21 mouse cellular contexts compared by ENCODE assay signal in the genomic region with DNA sequence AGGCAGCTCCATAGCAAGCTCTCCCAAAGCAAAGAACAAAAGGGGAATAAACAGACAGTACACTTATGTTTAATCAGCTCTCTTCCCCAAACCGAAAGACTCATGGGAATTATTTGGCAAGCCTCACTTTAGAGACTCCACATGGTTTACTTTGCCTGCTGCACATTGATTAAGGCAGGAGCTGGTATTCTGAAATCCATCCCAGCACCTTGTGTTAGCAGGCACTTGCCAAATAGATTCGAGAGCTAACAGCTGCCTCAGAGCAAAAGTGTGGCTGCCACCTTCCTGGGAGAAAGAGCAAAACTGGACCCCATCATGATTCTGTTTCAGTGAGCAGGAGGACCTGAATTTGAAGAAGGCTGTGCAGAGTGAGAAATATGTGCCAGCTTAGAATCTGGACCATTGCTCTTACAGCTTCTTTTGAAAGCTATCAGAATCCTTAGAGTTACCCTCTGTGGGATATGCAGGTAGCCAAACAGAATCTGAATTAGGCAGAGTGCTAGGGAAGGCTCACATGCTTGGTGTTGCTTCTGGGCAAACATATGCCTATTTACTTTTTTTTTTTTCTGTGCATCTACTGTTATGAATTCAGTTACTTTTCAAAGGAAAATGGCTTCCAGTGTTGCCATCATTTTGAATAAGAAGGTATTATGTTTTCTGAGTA.
DNase-seq lines count a peak whose midpoint lies in the region; ATAC-seq and TF ChIP-seq lines count a peak whose summit lies in the region.
"Had no signal": no experiment of that assay in that cellular context is flagged by ENCODE, and none has a peak within 500 bp of the region (broad histone marks: within the 10 kb centered on the region; RNA-seq: fewer than 3 reads in every experiment).

No protein-coding gene starts in this region.

- H3K4me3 ChIP-seq in forebrain, embryonic 13.5 days: no peak overlapping the region
- H3K4me3 ChIP-seq in forebrain, embryonic 12.5 days (replicated peaks): no peak overlapping the region
- no peak overlapping the region for H3K4me3 ChIP-seq in hindbrain, postnatal 0 days (ENCODE audit: low read length)
- no peak overlapping the region for H3K4me3 ChIP-seq in hindbrain, embryonic 12.5 days
- H3K4me3 ChIP-seq in midbrain, postnatal 0 days (ENCODE audit: low read depth, low read length): no peak overlapping the region
- H3K4me3 ChIP-seq in midbrain, embryonic 13.5 days (replicated peaks): no peak overlapping the region
- H3K4me3 ChIP-seq: heart, embryonic 13.5 days; liver, embryonic 13.5 days; midbrain, embryonic 15.5 days had no signal

- H3K9ac ChIP-seq in forebrain, embryonic 13.5 days: no peak overlapping the region
- no peak overlapping the region for H3K9ac ChIP-seq in forebrain, embryonic 12.5 days
- H3K9ac ChIP-seq in hindbrain, postnatal 0 days (replicated peaks; ENCODE audit: low read length): no peak overlapping the region
- H3K9ac ChIP-seq in hindbrain, embryonic 12.5 days: no peak overlapping the region
- H3K9ac ChIP-seq in midbrain, postnatal 0 days (replicated peaks; ENCODE audit: low read length, poor library complexity, severe bottlenecking): no peak overlapping the region
- no peak overlapping the region for H3K9ac ChIP-seq in midbrain, embryonic 13.5 days (replicated peaks)
- H3K9ac ChIP-seq: heart, embryonic 13.5 days; liver, embryonic 13.5 days; midbrain, embryonic 15.5 days had no signal

- no peaks in the 10 kb centered on the region for H3K27me3 ChIP-seq in forebrain, embryonic 13.5 days
- no peaks in the 10 kb centered on the region for H3K27me3 ChIP-seq in forebrain, embryonic 12.5 days
- no peaks in the 10 kb centered on the region for H3K27me3 ChIP-seq in hindbrain, postnatal 0 days (ENCODE audit: insufficient read depth, low read length)
- no peaks in the 10 kb centered on the region for H3K27me3 ChIP-seq in hindbrain, embryonic 12.5 days
- H3K27me3 ChIP-seq in midbrain, postnatal 0 days (ENCODE audit: insufficient read depth, low read length): no peaks in the 10 kb centered on the region
- no peaks in the 10 kb centered on the region for H3K27me3 ChIP-seq in midbrain, embryonic 13.5 days
- H3K27me3 ChIP-seq: heart, embryonic 13.5 days; liver, embryonic 13.5 days; midbrain, embryonic 15.5 days had no signal

- H3K27ac ChIP-seq in forebrain, embryonic 13.5 days: no peak overlapping the region
- H3K27ac ChIP-seq in forebrain, embryonic 12.5 days: no peak overlapping the region
- H3K27ac ChIP-seq in hindbrain, postnatal 0 days: no peak overlapping the region
- H3K27ac ChIP-seq in hindbrain, embryonic 12.5 days: no peak overlapping the region
- H3K27ac ChIP-seq in midbrain, postnatal 0 days (ENCODE audit: low read depth, low read length): no peak overlapping the region
- no peak overlapping the region for H3K27ac ChIP-seq in midbrain, embryonic 13.5 days
- H3K27ac ChIP-seq: heart, embryonic 13.5 days; kidney, postnatal 0 days; liver, embryonic 13.5 days; midbrain, embryonic 15.5 days had no signal

- peak; percentile 77; the same call in 1 of the 2 replicates for ATAC-seq in forebrain, embryonic 13.5 days
- no peak for ATAC-seq in forebrain, embryonic 12.5 days (ENCODE audit: low FRiP score)
- no peak for ATAC-seq in hindbrain, postnatal 0 days
- no peak for ATAC-seq in hindbrain, embryonic 12.5 days (ENCODE audit: low FRiP score)
- ATAC-seq in midbrain, postnatal 0 days (ENCODE audit: low FRiP score): no peak
- no peak for ATAC-seq in midbrain, embryonic 13.5 days
- ATAC-seq: CD4-positive, CD25-positive, alpha-beta regulatory T cell, adult 4 months; midbrain, embryonic 15.5 days had no signal

- H3K4me1 ChIP-seq in forebrain, embryonic 13.5 days: 0 out of 2 replicates have a peak, but pooled peaks cover 7% of the 10 kb centered on the region
- H3K4me1 ChIP-seq in forebrain, embryonic 12.5 days: no peaks in the 10 kb centered on the region
- no peaks in the 10 kb centered on the region for H3K4me1 ChIP-seq in hindbrain, postnatal 0 days (ENCODE audit: insufficient read depth, low read length)
- no peaks in the 10 kb centered on the region for H3K4me1 ChIP-seq in hindbrain, embryonic 12.5 days
- H3K4me1 ChIP-seq in midbrain, postnatal 0 days (ENCODE audit: insufficient read depth, low read length): no peaks in the 10 kb centered on the region
- no peaks in the 10 kb centered on the region; the same call in 1 of the 2 replicates for H3K4me1 ChIP-seq in midbrain, embryonic 13.5 days (replicated peaks)
- H3K4me1 ChIP-seq: heart, embryonic 13.5 days; liver, embryonic 13.5 days had no signal

- H3K9me3 ChIP-seq in forebrain, embryonic 13.5 days (replicated peaks): no peaks in the 10 kb centered on the region
- H3K9me3 ChIP-seq in forebrain, embryonic 12.5 days: no peaks in the 10 kb centered on the region
- H3K9me3 ChIP-seq in hindbrain, postnatal 0 days (ENCODE audit: low read length): no peaks in the 10 kb centered on the region
- H3K9me3 ChIP-seq in hindbrain, embryonic 12.5 days (replicated peaks): 0 out of 2 replicates have a peak, but pooled peaks cover 4% of the 10 kb centered on the region
- no peaks in the 10 kb centered on the region for H3K9me3 ChIP-seq in midbrain, postnatal 0 days (ENCODE audit: low read length)
- no peaks in the 10 kb centered on the region for H3K9me3 ChIP-seq in midbrain, embryonic 13.5 days
- H3K9me3 ChIP-seq: heart, embryonic 13.5 days; liver, embryonic 13.5 days; midbrain, embryonic 15.5 days had no signal

- DNase-seq in hindbrain, postnatal 0 days (ENCODE audit: low spot score): peak; percentile 68
- peak; percentile 62 for DNase-seq in midbrain, postnatal 0 days (ENCODE audit: low spot score)
- DNase-seq in layer of hippocampus, postnatal 10 days (ENCODE audit: low spot score in 2 of 2): peak; percentile 7 to 22
- DNase-seq in spleen, postnatal 4 days (ENCODE audit: low spot score in 2 of 2): no peak
- DNase-seq: adrenal gland, postnatal 14 days; cerebellum, adult 18-20 months; gastrocnemius, postnatal 14 days; heart, adult 18-20 months; heart, postnatal 14 days; kidney, adult 2 months; liver, embryonic 13.5 days; lung, adult 2 months; lung, postnatal 14 days had no signal

- no peak overlapping the region for H3K4me2 ChIP-seq in forebrain, embryonic 13.5 days
- H3K4me2 ChIP-seq in forebrain, embryonic 12.5 days: no peak overlapping the region
- H3K4me2 ChIP-seq in hindbrain, postnatal 0 days (ENCODE audit: low read depth, low read length): no peak overlapping the region
- H3K4me2 ChIP-seq in hindbrain, embryonic 12.5 days (replicated peaks): no peak overlapping the region
- H3K4me2 ChIP-seq in midbrain, postnatal 0 days (ENCODE audit: low read depth, low read length, poor library complexity, severe bottlenecking): no peak overlapping the region
- no peak overlapping the region for H3K4me2 ChIP-seq in midbrain, embryonic 13.5 days (replicated peaks)
- H3K4me2 ChIP-seq: heart, embryonic 13.5 days; liver, embryonic 13.5 days; midbrain, embryonic 15.5 days had no signal

- H3K36me3 ChIP-seq in forebrain, embryonic 13.5 days (ENCODE audit: poor library complexity, severe bottlenecking): no peaks in the 10 kb centered on the region
- no peaks in the 10 kb centered on the region for H3K36me3 ChIP-seq in forebrain, embryonic 12.5 days (replicated peaks)
- no peaks in the 10 kb centered on the region for H3K36me3 ChIP-seq in hindbrain, postnatal 0 days (ENCODE audit: insufficient read depth, low read length)
- H3K36me3 ChIP-seq in hindbrain, embryonic 12.5 days: no peaks in the 10 kb centered on the region
- no peaks in the 10 kb centered on the region for H3K36me3 ChIP-seq in midbrain, postnatal 0 days (ENCODE audit: insufficient read depth, low read length)
- H3K36me3 ChIP-seq in midbrain, embryonic 13.5 days: no peaks in the 10 kb centered on the region
- H3K36me3 ChIP-seq: heart, embryonic 13.5 days; liver, embryonic 13.5 days; midbrain, embryonic 15.5 days had no signal

- 57% methylated on average over 2 of the region's 2 CpGs for WGBS in forebrain, embryonic 13.5 days
- WGBS in forebrain, embryonic 12.5 days: 72% methylated on average over 2 of the region's 2 CpGs
- WGBS in hindbrain, postnatal 0 days: 36% methylated on average over 2 of the region's 2 CpGs
- 82% methylated on average over 2 of the region's 2 CpGs for WGBS in hindbrain, embryonic 12.5 days
- WGBS in midbrain, postnatal 0 days: 64% methylated on average over 2 of the region's 2 CpGs
- WGBS in midbrain, embryonic 13.5 days: 73% methylated on average over 2 of the region's 2 CpGs

- TF ChIP-seq CTCF in hindbrain, postnatal 0 days (IDR thresholded peaks at IDR 0.05; ENCODE audit: low read depth): no peak
- no peak for TF ChIP-seq CTCF in midbrain, postnatal 0 days (IDR thresholded peaks at IDR 0.05)

Comparison
In these comparisons a context has a peak if more than half of its experiments do, and no peak if none do; other contexts are left out.
1. DNase-seq: peak in hindbrain, postnatal 0 days (single experiment), midbrain, postnatal 0 days (single experiment) and layer of hippocampus, postnatal 10 days (2 of 2); none in spleen, postnatal 4 days (0 of 2).